Mouse (Mus musculus) monocyte, adult 5-6 weeks (primary cell): ENCODE data around the gene Nudt10. TPM values are rescaled to one million over a fixed set of nuclear protein-coding genes. Genes with fewer than 3 reads are reported as not detected.
"Not testable (repeated sequence)": the region's sequence is repeated elsewhere in the genome, so short reads cannot be mapped to it uniquely, and the experiment has no call there.

Source experiments
- ATAC-seq: fragments of 153-309, 156-312 bp; replicated peaks from 2 replicates; pipeline ENCODE4 v1.8.0; 2017; ENCODE audit warnings: mild to moderate bottlenecking; ENCODE audit not compliant: low TSS enrichment, insufficient number of reproducible peaks, severe bottlenecking, poor library complexity, low FRiP score
- total RNA-seq: library from RNA; stranded (forward); fragments of 200-1000, 200-491, 200-594 nt; gene quantifications from 3 replicates; pipeline ENCODE4 v1.2.3, GENCODE M21; 2017

Nudt10 gene
- total RNA-seq: not detected in 3 replicates

DNA sequence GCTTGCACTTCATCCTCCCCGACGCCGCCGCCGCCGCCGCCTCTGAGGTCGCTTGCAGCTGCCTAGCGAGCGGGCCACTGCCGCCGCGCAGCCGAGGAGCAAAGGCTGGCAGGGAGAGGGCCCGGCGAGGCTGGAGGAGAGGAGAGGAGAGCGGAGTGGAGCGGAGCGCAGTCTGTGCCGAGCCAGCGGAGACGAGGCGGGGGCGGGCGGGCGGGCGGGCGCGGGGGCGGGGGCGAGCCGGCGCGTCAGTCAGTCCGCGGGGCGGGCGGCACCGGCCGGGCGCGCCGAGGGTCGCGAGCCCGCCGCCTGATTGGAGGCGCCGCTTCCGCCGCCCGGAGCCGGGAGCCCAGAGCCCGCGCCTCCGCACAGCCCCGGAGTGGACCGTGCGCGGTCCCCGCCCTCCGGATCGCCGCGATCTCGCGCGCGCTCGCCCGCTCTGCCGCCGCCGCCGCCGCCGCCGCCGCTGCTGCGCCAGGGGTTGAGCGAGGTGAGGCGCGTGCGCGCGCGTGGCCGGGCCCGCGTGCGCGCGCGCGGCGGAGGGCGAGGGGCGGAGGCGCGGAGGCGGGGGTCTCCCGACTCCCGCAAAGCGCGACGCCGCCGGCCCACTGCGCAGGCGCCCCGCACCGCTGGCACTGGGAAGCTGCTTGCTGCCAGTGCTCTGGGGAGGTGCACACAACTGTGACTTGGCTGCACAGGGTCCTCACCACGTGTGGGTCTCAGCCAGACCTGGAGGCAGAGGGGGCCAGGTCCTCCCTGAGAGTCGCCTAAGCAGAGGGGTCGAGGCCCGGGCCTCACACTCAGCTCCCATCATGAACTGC lies at the start of gene Nudt10:
Gene Nudt10, minus strand, starts transcription at position 193 of the 818 bp plus-strand sequence.
- ATAC-seq: not testable (repeated sequence)

DNA sequence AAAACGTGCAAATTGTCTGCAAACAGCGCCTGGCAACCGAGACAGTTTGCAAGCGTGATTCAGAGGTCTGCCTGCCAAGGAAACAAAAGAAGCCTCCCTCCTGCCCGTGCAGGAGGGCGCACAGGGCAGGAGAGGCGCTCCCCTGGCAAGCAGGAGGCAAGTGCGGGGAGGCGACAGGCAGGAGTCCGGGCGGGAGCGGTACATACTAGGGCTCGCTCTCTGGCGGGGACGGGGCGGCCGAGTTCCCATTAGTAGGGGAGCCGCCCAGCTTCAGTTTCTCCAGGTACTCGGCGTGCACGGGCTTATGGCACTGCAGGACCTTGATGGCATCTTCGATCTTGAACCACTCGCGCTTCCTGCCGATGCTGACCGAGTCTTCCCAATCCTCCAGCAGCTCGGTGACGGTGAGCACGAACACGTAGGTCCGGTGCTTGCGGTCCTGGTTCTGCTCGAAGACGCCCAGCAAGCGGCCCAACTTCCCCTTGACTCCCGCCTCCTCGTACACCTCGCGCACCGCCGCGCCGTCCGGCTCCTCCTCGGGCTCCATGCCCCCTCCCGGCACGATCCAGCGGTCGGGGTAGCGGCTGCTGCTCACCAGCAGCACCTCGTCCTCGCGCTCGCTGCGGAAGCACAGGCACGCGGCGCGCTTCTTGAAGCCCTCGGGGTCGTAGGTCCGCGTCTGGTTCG lies 536 bp downstream of the Nudt10 start:
- ATAC-seq: not testable (repeated sequence)

DNA sequence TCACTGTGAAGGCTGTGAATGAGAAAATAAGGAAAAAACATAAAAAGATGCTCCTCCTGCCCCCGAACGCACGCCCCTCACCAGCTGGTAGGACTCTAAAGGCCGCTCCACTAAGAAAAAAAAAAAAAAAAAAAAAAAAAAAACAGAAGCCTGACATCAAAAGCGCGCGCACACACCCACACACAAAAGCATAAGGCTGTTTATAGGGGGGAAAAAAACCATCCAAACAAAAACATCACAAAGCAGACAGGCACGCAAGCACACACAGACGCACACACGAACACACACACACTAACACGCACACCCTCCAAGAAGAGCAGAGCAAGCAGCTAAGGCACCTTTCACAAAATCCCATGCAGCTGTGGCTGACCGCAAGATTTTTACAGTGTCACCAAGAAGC lies 1.1 kb downstream of the Nudt10 start:
- ATAC-seq: no peak

Other genes with a start within 250 kb of the Nudt10 start
- gene Nudt11, start 125.6 kb downstream of the Nudt10 start, total RNA-seq: not detected in 3 replicates
- not detected in 3 replicates for gene AU022751, start 89.6 kb downstream of the Nudt10 start, total RNA-seq
- not detected in 3 replicates for gene Bmp15, start 147.7 kb upstream of the Nudt10 start, total RNA-seq
- 0.19 TPM in 1 of 3 replicates, not detected in the others for gene Shroom4, start 226.8 kb upstream of the Nudt10 start, total RNA-seq